Mouse (Mus musculus) liver, embryonic 11.5 days (tissue): ENCODE measurements around the gene Rufy2. TPM values are rescaled to one million over a fixed set of nuclear protein-coding genes. Genes with fewer than 3 reads are reported as not detected.
"Not testable (repeated sequence)": the region's sequence is repeated elsewhere in the genome, so short reads cannot be mapped to it uniquely, and the experiment has no call there.

Source experiments
- ATAC-seq: fragments of 200-750 bp; cut with Nextera tagmentation; replicated peaks from 2 replicates; pipeline ENCODE4 v1.8.0; 2017; ENCODE audit warnings: moderate number of reproducible peaks, mild to moderate bottlenecking, moderate TSS enrichment, moderate library complexity; ENCODE audit not compliant: low FRiP score
- DNase-seq: peaks from one replicate; pipeline ENCODE4 v3.0.0-alpha.2; 2017; ENCODE audit warnings: low spot score
- H3K27ac ChIP-seq: fragments of 300-500 bp; sonication (generic); 2 replicates; pipeline ENCODE4 v1.5.1; 2014; ENCODE audit warnings: mild to moderate bottlenecking, low read depth, low read length, control low read depth
- H3K27me3 ChIP-seq: fragments of 300-500 bp; sonication (generic); replicated peaks from 2 replicates; pipeline ENCODE4 v1.6.1; 2014; ENCODE audit warnings: low read length, mixed read lengths; ENCODE audit not compliant: control insufficient read depth, insufficient read depth
- H3K36me3 ChIP-seq: fragments of 300-500 bp; sonication (generic); 2 replicates; pipeline ENCODE4 v1.6.1; 2014; ENCODE audit warnings: mild to moderate bottlenecking, low read length, moderate library complexity, mixed read lengths; ENCODE audit not compliant: control insufficient read depth, insufficient read depth
- H3K4me1 ChIP-seq: fragments of 300-500 bp; sonication (generic); replicated peaks from 2 replicates; pipeline ENCODE4 v1.6.1; 2014; ENCODE audit warnings: low read length, mixed read lengths; ENCODE audit not compliant: control insufficient read depth, insufficient read depth
- H3K4me2 ChIP-seq: fragments of 300-500 bp; sonication (generic); 2 replicates; pipeline ENCODE4 v1.6.1; 2014; ENCODE audit warnings: mild to moderate bottlenecking, control low read depth, moderate library complexity
- H3K4me3 ChIP-seq: fragments of 300-500 bp; sonication (generic); 2 replicates; pipeline ENCODE4 v1.5.1; 2014; ENCODE audit warnings: low read depth, low read length, control low read depth
- H3K9ac ChIP-seq: fragments of 300-500 bp; sonication (generic); 2 replicates; pipeline ENCODE4 v1.6.1; 2014; ENCODE audit warnings: low read depth, low read length, control low read depth
- H3K9me3 ChIP-seq: fragments of 300-500 bp; sonication (generic); 2 replicates; pipeline ENCODE4 v1.6.1; 2016; ENCODE audit warnings: low read length, inconsistent platforms, mixed read lengths; ENCODE audit not compliant: control insufficient read depth
- WGBS: fragments of 180-500 bp; shearing (Covaris S2); extraction: QIAGEN DNeasy Blood & Tissue Kit; methylation state at CpG from one replicate; pipeline ENCODE4 v1.1.7; 2014; 5-methylcytosine and 5-hydroxymethylcytosine counted together
- polyA plus RNA-seq: library from polyadenylated mRNA; unstranded; fragments of >200 nt; fragmentation: Nextera tagmentation; extraction: Ambion mirVana; gene quantifications from 2 replicates; pipeline ENCODE4 v1.2.1, GENCODE M21; 2014

Gene Rufy2
- polyA plus RNA-seq, 1 experiment from 2014 or later = 9.8 TPM

DNA sequence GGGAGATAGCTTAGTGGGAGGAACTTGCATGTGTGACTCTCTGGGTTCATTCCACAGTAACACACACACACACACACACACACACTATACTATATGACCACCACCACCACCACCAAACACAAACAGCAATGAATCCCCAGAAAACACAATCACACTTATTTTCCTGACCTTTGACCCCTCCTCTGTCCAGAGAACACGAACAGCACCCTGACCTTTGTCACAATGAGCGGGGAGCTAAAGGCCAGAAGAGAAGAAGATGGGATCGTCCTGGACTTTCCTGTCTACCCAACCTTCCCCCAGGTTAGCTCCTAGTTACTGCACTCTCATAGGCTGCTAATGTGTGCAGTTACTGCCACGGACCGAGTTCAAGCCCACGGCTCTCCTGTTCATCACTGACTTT lies 72.0 kb downstream of the Rufy2 start:
- Histone ChIP-seq H3K27ac (no peak overlapping the region), H3K4me2 (no peak overlapping the region), H3K4me1 (no peaks in the 10 kb centered on the region), H3K36me3 (no peaks in the 10 kb centered on the region), H3K27me3 (no peaks in the 10 kb centered on the region), H3K9ac (no peak overlapping the region), H3K9me3 (no peaks in the 10 kb centered on the region), H3K4me3 (no peak overlapping the region)
- 85% methylated on average over 6 of the region's 6 CpGs for WGBS
- no peak for ATAC-seq
- DNase-seq = no peak

DNA sequence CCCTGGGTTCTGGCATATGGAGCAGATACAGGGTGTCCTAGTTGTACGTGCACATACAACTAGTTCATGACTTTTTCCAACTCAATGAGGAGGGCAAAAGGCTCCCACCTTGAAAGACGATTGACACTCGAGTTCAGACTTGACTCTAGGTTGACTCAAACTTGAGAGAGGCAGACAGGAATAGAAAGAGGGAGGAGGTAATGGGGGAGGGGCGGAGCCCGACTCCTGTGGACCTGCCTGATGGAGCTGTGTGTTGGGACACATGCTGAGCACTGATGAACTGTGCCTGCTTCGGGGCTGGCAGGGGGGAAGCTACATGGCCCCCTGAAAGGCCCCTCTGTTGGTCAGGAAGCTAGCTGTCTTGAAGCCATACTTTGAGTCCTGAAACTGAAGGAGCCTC lies 73.0 kb downstream of the Rufy2 start:
- Histone ChIP-seq H3K4me3 (no peak overlapping the region), H3K27ac (no peak overlapping the region), H3K4me2 (no peak overlapping the region), H3K36me3 (no peaks in the 10 kb centered on the region), H3K4me1 (no peaks in the 10 kb centered on the region), H3K9me3 (no peaks in the 10 kb centered on the region), H3K27me3 (no peaks in the 10 kb centered on the region), H3K9ac (no peak overlapping the region)
- 62% methylated on average over 6 of the region's 6 CpGs for WGBS
- no peak for ATAC-seq
- DNase-seq = no peak

DNA sequence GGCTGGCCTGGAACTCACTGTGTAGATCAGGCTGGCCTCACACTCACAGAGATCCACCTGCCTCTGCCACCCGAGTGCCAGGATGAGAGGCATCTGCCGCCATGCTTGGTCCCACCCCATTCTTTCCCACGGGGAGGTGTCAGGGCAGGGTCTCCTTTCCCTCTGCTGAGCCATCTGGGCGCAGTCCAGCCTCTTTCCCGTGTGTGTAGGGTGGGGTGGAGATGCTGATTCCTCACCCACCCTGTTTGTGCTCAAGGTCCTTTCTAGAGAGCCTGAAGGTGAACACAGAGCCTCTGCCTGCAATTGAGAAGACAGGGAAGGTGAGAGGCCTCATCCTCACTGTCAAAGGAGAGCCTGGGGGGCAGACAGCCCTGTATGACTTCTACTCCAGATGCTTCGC lies 74.0 kb downstream of the Rufy2 start:
- not testable (repeated sequence) for H3K9ac ChIP-seq, H3K9me3 ChIP-seq, H3K27me3 ChIP-seq, H3K4me3 ChIP-seq, H3K36me3 ChIP-seq, H3K4me2 ChIP-seq, H3K4me1 ChIP-seq, H3K27ac ChIP-seq, DNase-seq, ATAC-seq
- 81% methylated on average over 6 of the region's 6 CpGs for WGBS

DNA sequence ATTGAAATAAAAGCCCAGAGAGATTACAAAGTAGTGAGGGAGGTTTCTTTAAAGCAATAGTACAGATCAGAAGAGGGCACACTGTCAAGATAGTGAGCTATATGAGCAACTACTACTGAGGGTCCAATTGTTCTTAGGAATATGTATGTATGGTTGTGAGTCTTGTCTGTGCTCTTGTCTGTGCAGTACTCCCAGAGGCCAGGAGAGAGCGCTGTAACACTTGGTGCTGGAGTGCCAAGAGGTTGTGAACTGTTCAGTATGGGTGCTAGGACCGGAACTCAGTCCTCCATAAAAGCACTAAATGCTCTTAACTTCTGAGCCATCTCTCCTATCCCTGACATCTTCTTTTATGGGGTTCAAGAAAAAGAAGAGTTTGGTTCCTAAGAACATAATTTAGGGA lies 74.6 kb downstream of the Rufy2 start:
- DNase-seq = no peak
- H3K27me3 ChIP-seq = no peaks in the 10 kb centered on the region
- H3K4me3 ChIP-seq = no peak overlapping the region
- WGBS = 62% methylated on average over 2 of the region's 2 CpGs
- no peak overlapping the region for H3K4me2 ChIP-seq
- ATAC-seq = no peak
- no peak overlapping the region for H3K9ac ChIP-seq
- no peaks in the 10 kb centered on the region for H3K4me1 ChIP-seq
- no peak overlapping the region for H3K27ac ChIP-seq
- no peaks in the 10 kb centered on the region for H3K9me3 ChIP-seq
- no peaks in the 10 kb centered on the region for H3K36me3 ChIP-seq

DNA sequence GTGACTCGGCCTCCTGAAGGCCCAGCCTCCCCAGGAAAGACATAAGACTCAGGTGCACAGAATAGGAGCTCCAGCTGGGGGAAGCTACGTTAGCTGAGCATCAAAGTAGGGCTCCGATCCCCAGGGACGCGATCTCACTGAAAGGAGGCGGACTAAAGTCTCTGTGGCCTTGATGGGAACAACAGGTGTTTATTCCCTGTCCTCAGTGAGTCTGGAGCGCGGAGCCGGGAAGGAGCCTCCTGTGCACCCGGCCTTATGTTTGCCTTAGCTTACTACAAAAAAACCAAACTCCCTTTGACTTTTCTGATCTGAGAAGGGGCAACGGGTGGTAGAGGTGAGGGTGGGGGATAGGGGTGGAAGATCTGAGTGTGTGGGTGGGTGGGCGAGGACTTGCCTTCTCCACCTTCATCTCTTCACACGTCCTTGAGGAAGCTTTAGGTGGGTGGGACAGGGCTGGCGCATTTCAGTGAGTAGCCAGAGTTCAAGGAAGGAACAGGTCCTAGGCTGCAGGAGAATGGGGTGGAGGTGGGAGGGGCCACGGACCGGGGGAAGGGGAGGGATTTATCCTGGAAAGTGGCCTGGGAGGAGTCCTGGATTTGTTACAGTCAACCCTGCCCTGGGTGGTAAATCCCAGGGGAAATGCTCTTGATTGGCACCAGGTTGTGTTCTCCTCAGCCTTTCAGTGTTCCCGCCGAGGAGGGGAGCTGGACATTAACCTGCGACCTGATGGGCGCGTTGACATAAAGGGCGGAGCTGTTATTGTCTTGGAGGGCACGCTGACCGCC lies 77.1 kb downstream of the Rufy2 start:
- no peak overlapping the region for H3K27ac ChIP-seq
- H3K27me3 ChIP-seq = no peaks in the 10 kb centered on the region
- no peak overlapping the region for H3K4me3 ChIP-seq
- DNase-seq = no peak
- H3K9me3 ChIP-seq = no peaks in the 10 kb centered on the region
- H3K4me2 ChIP-seq = no peak overlapping the region
- H3K4me1 ChIP-seq = no peaks in the 10 kb centered on the region
- H3K9ac ChIP-seq = no peak overlapping the region
- no peaks in the 10 kb centered on the region for H3K36me3 ChIP-seq
- 36% methylated on average over 24 of the region's 24 CpGs for WGBS
- ATAC-seq = no peak

DNA sequence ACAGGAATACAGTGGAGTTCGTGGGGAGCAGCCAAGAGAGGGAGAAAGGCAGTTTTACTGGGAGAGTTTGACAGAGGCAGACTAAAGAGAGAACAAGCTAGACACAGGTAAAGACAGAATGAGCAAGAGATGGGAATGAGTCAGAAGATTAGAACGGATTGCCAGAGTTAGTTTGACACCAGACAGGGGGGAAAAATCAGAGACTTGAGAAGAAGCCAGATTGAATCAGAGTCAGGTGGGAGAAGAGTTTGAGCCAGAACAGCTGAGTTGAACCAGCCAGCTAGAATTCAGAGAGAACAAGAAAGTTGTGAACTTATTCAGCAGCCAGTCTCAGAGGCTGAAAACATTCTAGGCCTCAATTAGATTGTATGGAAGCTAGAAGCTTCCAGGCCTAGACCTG lies 79.8 kb downstream of the Rufy2 start, which contains the start of gene Pbld1:
Pbld1 (plus strand) TSS at position 301 of the 400 bp plus-strand sequence.
- Histone ChIP-seq H3K27ac (no peak within 1 kb of the TSS), H3K4me3 (no peak within 1 kb of the TSS), H3K9me3 (no peaks in the 10 kb centered on the region), H3K27me3 (no peaks in the 10 kb centered on the region), H3K9ac (no peak within 1 kb of the TSS), H3K4me2 (no peak within 1 kb of the TSS), H3K36me3 (no peaks in the 10 kb centered on the region), H3K4me1 (no peaks in the 10 kb centered on the region)
- DNase-seq (no peak), ATAC-seq (no peak)
- WGBS = 69% methylated on average over 2 of the region's 2 CpGs

DNA sequence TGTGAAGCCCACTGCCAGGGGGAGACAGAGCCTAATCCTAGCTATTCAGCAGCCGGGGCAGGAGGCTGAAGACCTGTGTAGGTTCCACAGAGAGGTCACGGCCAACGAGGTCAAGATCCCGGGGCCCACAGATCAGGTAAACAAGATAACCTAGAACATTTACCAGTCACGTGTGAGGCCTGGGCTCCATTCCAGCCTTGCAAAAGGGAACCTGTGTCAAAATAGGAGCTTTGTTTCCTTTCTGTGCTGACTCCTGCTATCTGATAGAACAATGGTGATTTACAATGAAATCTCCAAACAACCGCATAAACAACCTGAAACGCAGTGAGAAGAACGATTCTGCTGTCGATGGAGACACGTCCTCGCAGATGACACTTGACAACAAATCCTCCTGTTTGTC lies 80.4 kb downstream of the Rufy2 start:
- H3K4me1 ChIP-seq = no peaks in the 10 kb centered on the region
- WGBS = 74% methylated on average over 11 of the region's 11 CpGs
- ATAC-seq (no peak), DNase-seq (no peak)
- H3K4me2 ChIP-seq = no peak overlapping the region
- no peaks in the 10 kb centered on the region for H3K36me3 ChIP-seq
- H3K27me3 ChIP-seq = no peaks in the 10 kb centered on the region
- H3K9me3 ChIP-seq = no peaks in the 10 kb centered on the region
- H3K27ac ChIP-seq = no peak overlapping the region
- no peak overlapping the region for H3K4me3 ChIP-seq
- no peak overlapping the region for H3K9ac ChIP-seq

DNA sequence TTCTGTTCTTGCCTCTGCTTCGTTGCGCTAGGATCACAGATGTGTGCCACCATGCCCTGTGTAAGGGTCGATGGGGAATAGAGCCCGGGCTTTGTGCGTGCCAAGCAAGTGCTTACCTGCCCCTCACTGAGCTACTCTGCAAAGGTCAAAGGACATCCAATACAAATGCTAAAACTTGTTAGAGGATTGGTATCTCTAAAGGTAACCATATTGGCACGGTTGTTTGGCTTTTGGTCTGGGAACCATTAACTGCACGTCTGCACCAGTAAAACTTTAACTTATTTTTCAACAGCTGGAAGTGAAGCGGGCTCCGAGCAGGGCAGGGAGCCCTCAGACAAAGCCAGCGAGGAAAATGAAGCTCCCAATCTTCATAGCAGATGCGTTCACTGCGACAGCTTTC lies 81.2 kb downstream of the Rufy2 start:
- H3K9me3 ChIP-seq = no peaks in the 10 kb centered on the region
- ATAC-seq = no peak
- no peak overlapping the region for H3K4me3 ChIP-seq

DNA sequence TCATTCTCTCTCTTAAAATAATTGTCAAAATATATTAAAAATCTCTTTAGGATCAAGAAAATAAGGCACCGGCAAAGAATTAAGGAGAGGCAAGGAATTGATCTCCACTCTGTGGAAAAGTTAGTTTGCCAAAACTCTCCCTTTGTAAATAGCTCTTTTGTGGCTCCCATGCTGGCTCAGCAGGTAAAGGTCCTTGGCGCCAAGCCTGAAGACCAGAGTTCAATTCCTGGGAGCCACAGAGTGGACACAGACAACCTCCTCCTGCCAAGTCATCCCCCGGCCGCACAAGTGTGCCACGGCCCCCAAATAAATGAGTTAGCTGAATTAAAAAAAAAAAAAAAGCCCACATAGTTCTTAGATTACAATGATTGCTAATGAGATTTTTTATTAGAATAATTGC lies 82.7 kb downstream of the Rufy2 start:
- Histone ChIP-seq H3K36me3 (no peaks in the 10 kb centered on the region), H3K4me1 (no peaks in the 10 kb centered on the region), H3K9me3 (no peaks in the 10 kb centered on the region), H3K27ac (no peak overlapping the region), H3K9ac (no peak overlapping the region), H3K27me3 (no peaks in the 10 kb centered on the region), H3K4me3 (no peak overlapping the region), H3K4me2 (no peak overlapping the region)
- DNase-seq (no peak), ATAC-seq (no peak)
- WGBS = 92% methylated on average over 5 of the region's 5 CpGs

More for the DNA sequence above, 81.2 kb downstream of the Rufy2 start:
- WGBS = 68% methylated on average over 12 of the region's 12 CpGs
- Histone ChIP-seq H3K4me1 (no peaks in the 10 kb centered on the region), H3K4me2 (no peak overlapping the region), H3K36me3 (no peaks in the 10 kb centered on the region), H3K9ac (no peak overlapping the region), H3K27me3 (no peaks in the 10 kb centered on the region), H3K27ac (no peak overlapping the region)
- DNase-seq = no peak
